Mouse (Mus musculus): ENCODE measurements around the gene Ddhd1. TPM values are rescaled to one million over a fixed set of nuclear protein-coding genes. Genes with fewer than 3 reads are reported as not detected.

The Ddhd1 gene
- polyA plus RNA-seq, 1 experiment from 2014 or later: 13.9 TPM

- no peak for ATAC-seq (replicated peaks; ENCODE audit: insufficient number of reproducible peaks, low FRiP score, low TSS enrichment)
- H3K27me3 ChIP-seq (ENCODE audit: control insufficient read depth, insufficient read depth, low read length): no peaks in the 10 kb centered on the region
- H3K27ac ChIP-seq (ENCODE audit: low read depth, low read length): no peak overlapping the region
- 64% methylated on average over 5 of the region's 5 CpGs for WGBS (ENCODE audit: insufficient replicate concordance)
- no peaks in the 10 kb centered on the region for H3K36me3 ChIP-seq (ENCODE audit: control insufficient read depth, insufficient read depth, low read length)
- no peak overlapping the region for H3K4me2 ChIP-seq
- no peaks in the 10 kb centered on the region for H3K9me3 ChIP-seq (replicated peaks; ENCODE audit: control insufficient read depth, low read length)
- no peak overlapping the region for H3K9ac ChIP-seq (ENCODE audit: low read depth, low read length)
- H3K4me1 ChIP-seq (ENCODE audit: control insufficient read depth, insufficient read depth, low read length): peaks cover 4% of the 10 kb centered on the region; the same call in 1 of the 2 replicates
- H3K4me3 ChIP-seq (ENCODE audit: low read depth, low read length): no peak overlapping the region
These were observed 19.2 kb downstream of the Ddhd1 start for GRCm38 (mm10) chr14:45638717-45639116.

GRCm38 (mm10) chr14:45635496-45635895 lies 22.4 kb downstream of the Ddhd1 start:
- H3K4me1 ChIP-seq (ENCODE audit: control insufficient read depth, insufficient read depth, low read length): peaks cover 6% of the 10 kb centered on the region; the same call in 1 of the 2 replicates
- no peaks in the 10 kb centered on the region for H3K27me3 ChIP-seq (ENCODE audit: control insufficient read depth, insufficient read depth, low read length)
- H3K4me2 ChIP-seq: no peak overlapping the region
- no peak overlapping the region for H3K9ac ChIP-seq (ENCODE audit: low read depth, low read length)
- no peak overlapping the region for H3K27ac ChIP-seq (ENCODE audit: low read depth, low read length)
- 89% methylated on average over 1 of the region's 1 CpGs for WGBS (ENCODE audit: insufficient replicate concordance)
- ATAC-seq (replicated peaks; ENCODE audit: insufficient number of reproducible peaks, low FRiP score, low TSS enrichment): no peak
- no peaks in the 10 kb centered on the region for H3K36me3 ChIP-seq (ENCODE audit: control insufficient read depth, insufficient read depth, low read length)
- no peaks in the 10 kb centered on the region for H3K9me3 ChIP-seq (replicated peaks; ENCODE audit: control insufficient read depth, low read length)
- H3K4me3 ChIP-seq (ENCODE audit: low read depth, low read length): no peak overlapping the region

GRCm38 (mm10) chr14:45632756-45633537 lies 25.0 kb downstream of the Ddhd1 start:
- 87% methylated on average over 4 of the region's 4 CpGs for WGBS (ENCODE audit: insufficient replicate concordance)
- Histone ChIP-seq H3K4me2 (no peak overlapping the region), H3K9me3 (replicated peaks; ENCODE audit: control insufficient read depth, low read length) (no peaks in the 10 kb centered on the region), H3K9ac (ENCODE audit: low read depth, low read length) (no peak overlapping the region), H3K36me3 (ENCODE audit: control insufficient read depth, insufficient read depth, low read length) (no peaks in the 10 kb centered on the region), H3K4me3 (ENCODE audit: low read depth, low read length) (no peak overlapping the region), H3K4me1 (ENCODE audit: control insufficient read depth, insufficient read depth, low read length) (peaks cover 12% of the 10 kb centered on the region), H3K27me3 (ENCODE audit: control insufficient read depth, insufficient read depth, low read length) (no peaks in the 10 kb centered on the region), H3K27ac (ENCODE audit: low read depth, low read length) (no peak overlapping the region)
- no peak for ATAC-seq (replicated peaks; ENCODE audit: insufficient number of reproducible peaks, low FRiP score, low TSS enrichment)

GRCm38 (mm10) chr14:45630544-45630943 lies 27.4 kb downstream of the Ddhd1 start:
- no peak overlapping the region for H3K9ac ChIP-seq (ENCODE audit: low read depth, low read length)
- whole genome bisulfite sequencing (ENCODE audit: insufficient replicate concordance): 45% methylated on average over 5 of the region's 5 CpGs
- no peak for ATAC-seq (replicated peaks; ENCODE audit: insufficient number of reproducible peaks, low FRiP score, low TSS enrichment)
- peaks cover 12% of the 10 kb centered on the region for H3K4me1 ChIP-seq (ENCODE audit: control insufficient read depth, insufficient read depth, low read length)
- no peak overlapping the region for H3K4me3 ChIP-seq (ENCODE audit: low read depth, low read length)
- H3K9me3 ChIP-seq (replicated peaks; ENCODE audit: control insufficient read depth, low read length): no peaks in the 10 kb centered on the region
- H3K36me3 ChIP-seq (ENCODE audit: control insufficient read depth, insufficient read depth, low read length): no peaks in the 10 kb centered on the region
- H3K4me2 ChIP-seq: no peak overlapping the region
- H3K27ac ChIP-seq (ENCODE audit: low read depth, low read length): no peak overlapping the region
- H3K27me3 ChIP-seq (ENCODE audit: control insufficient read depth, insufficient read depth, low read length): no peaks in the 10 kb centered on the region

GRCm38 (mm10) chr14:45629938-45630337 lies 28.0 kb downstream of the Ddhd1 start:
- H3K27ac ChIP-seq (ENCODE audit: low read depth, low read length): peak overlapping the region; percentile 59; the same call in 1 of the 2 replicates
- no peak overlapping the region for H3K4me2 ChIP-seq
- no peak overlapping the region for H3K4me3 ChIP-seq (ENCODE audit: low read depth, low read length)
- 35% methylated on average over 1 of the region's 1 CpGs for WGBS (ENCODE audit: insufficient replicate concordance)
- H3K27me3 ChIP-seq (ENCODE audit: control insufficient read depth, insufficient read depth, low read length): no peaks in the 10 kb centered on the region
- H3K4me1 ChIP-seq (ENCODE audit: control insufficient read depth, insufficient read depth, low read length): peaks cover 12% of the 10 kb centered on the region
- H3K9ac ChIP-seq (ENCODE audit: low read depth, low read length): no peak overlapping the region
- no peak for ATAC-seq (replicated peaks; ENCODE audit: insufficient number of reproducible peaks, low FRiP score, low TSS enrichment)
- H3K9me3 ChIP-seq (replicated peaks; ENCODE audit: control insufficient read depth, low read length): no peaks in the 10 kb centered on the region
- no peaks in the 10 kb centered on the region for H3K36me3 ChIP-seq (ENCODE audit: control insufficient read depth, insufficient read depth, low read length)

- ATAC-seq (replicated peaks; ENCODE audit: insufficient number of reproducible peaks, low FRiP score, low TSS enrichment): no peak
- Histone ChIP-seq H3K27me3 (ENCODE audit: control insufficient read depth, insufficient read depth, low read length) (no peaks in the 10 kb centered on the region), H3K4me3 (ENCODE audit: low read depth, low read length) (no peak overlapping the region), H3K36me3 (ENCODE audit: control insufficient read depth, insufficient read depth, low read length) (no peaks in the 10 kb centered on the region; the same call in 1 of the 2 replicates), H3K27ac (ENCODE audit: low read depth, low read length) (no peak overlapping the region), H3K4me2 (no peak overlapping the region), H3K4me1 (ENCODE audit: control insufficient read depth, insufficient read depth, low read length) (peaks cover 22% of the 10 kb centered on the region), H3K9me3 (replicated peaks; ENCODE audit: control insufficient read depth, low read length) (no peaks in the 10 kb centered on the region), H3K9ac (ENCODE audit: low read depth, low read length) (no peak overlapping the region)
- 69% methylated on average over 6 of the region's 6 CpGs for WGBS (ENCODE audit: insufficient replicate concordance)
These were observed 39.6 kb downstream of the Ddhd1 start for GRCm38 (mm10) chr14:45618351-45618750.

- Histone ChIP-seq H3K36me3 (ENCODE audit: control insufficient read depth, insufficient read depth, low read length) (peaks cover 2% of the 10 kb centered on the region), H3K4me3 (ENCODE audit: low read depth, low read length) (no peak overlapping the region), H3K4me2 (no peak overlapping the region), H3K9ac (ENCODE audit: low read depth, low read length) (no peak overlapping the region), H3K9me3 (replicated peaks; ENCODE audit: control insufficient read depth, low read length) (no peaks in the 10 kb centered on the region), H3K27me3 (ENCODE audit: control insufficient read depth, insufficient read depth, low read length) (no peaks in the 10 kb centered on the region), H3K4me1 (ENCODE audit: control insufficient read depth, insufficient read depth, low read length) (peaks cover 22% of the 10 kb centered on the region), H3K27ac (ENCODE audit: low read depth, low read length) (no peak overlapping the region)
- no peak for ATAC-seq (replicated peaks; ENCODE audit: insufficient number of reproducible peaks, low FRiP score, low TSS enrichment)
- 91% methylated on average over 5 of the region's 5 CpGs for WGBS (ENCODE audit: insufficient replicate concordance)
These were observed 41.4 kb downstream of the Ddhd1 start for GRCm38 (mm10) chr14:45616526-45616925.

GRCm38 (mm10) chr14:45615776-45616175 lies 42.2 kb downstream of the Ddhd1 start:
- no peak for ATAC-seq (replicated peaks; ENCODE audit: insufficient number of reproducible peaks, low FRiP score, low TSS enrichment)
- Histone ChIP-seq H3K27me3 (ENCODE audit: control insufficient read depth, insufficient read depth, low read length) (no peaks in the 10 kb centered on the region), H3K4me2 (no peak overlapping the region), H3K27ac (ENCODE audit: low read depth, low read length) (peak overlapping the region; percentile 60), H3K4me1 (ENCODE audit: control insufficient read depth, insufficient read depth, low read length) (peaks cover 22% of the 10 kb centered on the region), H3K9ac (ENCODE audit: low read depth, low read length) (no peak overlapping the region), H3K4me3 (ENCODE audit: low read depth, low read length) (no peak overlapping the region), H3K9me3 (replicated peaks; ENCODE audit: control insufficient read depth, low read length) (no peaks in the 10 kb centered on the region), H3K36me3 (ENCODE audit: control insufficient read depth, insufficient read depth, low read length) (peaks cover 2% of the 10 kb centered on the region)
- 51% methylated on average over 2 of the region's 2 CpGs for WGBS (ENCODE audit: insufficient replicate concordance)

GRCm38 (mm10) chr14:45614822-45615221 lies 43.1 kb downstream of the Ddhd1 start:
- Histone ChIP-seq H3K4me1 (ENCODE audit: control insufficient read depth, insufficient read depth, low read length) (peaks cover 22% of the 10 kb centered on the region), H3K4me2 (peak overlapping the region; percentile 9; the same call in 1 of the 2 replicates), H3K9ac (ENCODE audit: low read depth, low read length) (no peak overlapping the region), H3K27me3 (ENCODE audit: control insufficient read depth, insufficient read depth, low read length) (no peaks in the 10 kb centered on the region), H3K9me3 (replicated peaks; ENCODE audit: control insufficient read depth, low read length) (no peaks in the 10 kb centered on the region), H3K4me3 (ENCODE audit: low read depth, low read length) (no peak overlapping the region), H3K27ac (ENCODE audit: low read depth, low read length) (peak overlapping the region; percentile 63), H3K36me3 (ENCODE audit: control insufficient read depth, insufficient read depth, low read length) (peaks cover 5% of the 10 kb centered on the region)
- WGBS (ENCODE audit: insufficient replicate concordance): 18% methylated on average over 4 of the region's 4 CpGs
- ATAC-seq (replicated peaks; ENCODE audit: insufficient number of reproducible peaks, low FRiP score, low TSS enrichment): no peak; the same call in 1 of the 2 replicates
